Mouse (Mus musculus) thymus, adult 2 months (tissue): ENCODE results near the gene Ccdc61.

ENCODE experiments used
- CTCF ChIP-seq: fragments of 200-500 bp; IDR thresholded peaks from 2 replicates; pipeline ENCODE4 v1.5.1; 2012; ENCODE audit warnings: mild to moderate bottlenecking, control low read depth, low read length, moderate library complexity, borderline replicate concordance; ENCODE audit not compliant: control insufficient read depth, poor library complexity, insufficient read depth; ENCODE audit errors: extremely low read depth
- POLR2A ChIP-seq: fragments of 200-500 bp; IDR thresholded peaks from 2 replicates; pipeline ENCODE4 v1.6.1; 2012; ENCODE audit warnings: mild to moderate bottlenecking, low read length, control low read depth, moderate library complexity; ENCODE audit not compliant: control insufficient read depth, poor library complexity, insufficient read depth; ENCODE audit errors: extremely low read depth

DNA sequence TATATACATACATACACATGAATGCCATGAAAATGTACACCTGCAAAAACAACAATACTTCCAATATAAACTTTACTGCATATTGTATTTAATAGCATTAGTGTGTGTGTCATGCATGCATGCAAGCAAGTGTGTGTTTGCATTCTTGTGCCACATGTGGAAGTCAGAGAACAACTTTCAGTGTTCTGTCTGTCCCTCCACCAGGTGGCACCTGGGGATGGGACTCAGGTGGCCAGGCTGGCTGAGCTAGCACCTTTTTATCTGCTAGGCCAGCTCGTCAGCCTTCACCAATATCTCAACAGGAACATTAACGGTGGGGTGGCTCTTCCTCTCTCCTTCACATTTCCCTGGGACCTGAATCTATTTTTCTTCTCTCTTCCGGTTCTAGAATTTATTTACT lies 7.7 kb downstream of the Ccdc61 start:
- no peak for TF ChIP-seq CTCF
- no peak for TF ChIP-seq POLR2A
